Mouse (Mus musculus) brain, adult 2 months (tissue): ENCODE measurements at regions not wholly inside any gene's neighbourhood (a gene's known extent, or its start where the extent isn't known, plus 50 kb on each side); places are given as distances from the start of the nearest gene placed in this dataset.
A peak's percentile ranks its signal among the peaks of the same experiment; 100 is the strongest.

Source experiments
- DNase-seq: peaks from one replicate; pipeline ENCODE4 v3.0.0; 2011; ENCODE audit warnings: low read depth, low spot score

- DNase-seq: no peak
Measured at GRCm38 (mm10) chr1:132820136-132820535, 59.9 kb upstream of the Lrrn2 start.

GRCm38 (mm10) chr1:132818296-132818695 is 61.8 kb upstream of the Lrrn2 start:
- peak; percentile 56 for DNase-seq

- peak; percentile 72 for DNase-seq
Measured at GRCm38 (mm10) chr1:132817366-132817765, 62.7 kb upstream of the Lrrn2 start.

- peak; percentile 46 for DNase-seq
Measured at GRCm38 (mm10) chr1:132805543-132805942, 63.9 kb upstream of the Nfasc start.

- peak; percentile 78 for DNase-seq
Measured at GRCm38 (mm10) chr1:132803842-132804241, 62.2 kb upstream of the Nfasc start.

- peak; percentile 73 for DNase-seq
Measured at GRCm38 (mm10) chr1:132802380-132802779, 60.8 kb upstream of the Nfasc start.

- DNase-seq: peak; percentile 18
Measured at GRCm38 (mm10) chr1:132800285-132800684, 58.7 kb upstream of the Nfasc start.

- no peak for DNase-seq
Measured at GRCm38 (mm10) chr1:132799258-132799657, 57.7 kb upstream of the Nfasc start.

- DNase-seq: no peak
Measured at GRCm38 (mm10) chr1:132794462-132794861, 52.9 kb upstream of the Nfasc start.
